Mouse (Mus musculus) heart, embryonic 13.5 days (tissue): ENCODE measurements around the gene Reln. TPM values are rescaled to one million over a fixed set of nuclear protein-coding genes. Genes with fewer than 3 reads are reported as not detected.

Experiments
- ATAC-seq: fragments of 200-750 bp; cut with Nextera tagmentation; 2 replicates; pipeline ENCODE4 v1.8.0; 2017; ENCODE audit warnings: moderate TSS enrichment; ENCODE audit not compliant: insufficient number of reproducible peaks, low FRiP score, low TSS enrichment; ENCODE audit errors: extremely low read depth
- H3K27ac ChIP-seq: fragments of 300-500 bp; sonication (generic); replicated peaks from 2 replicates; pipeline ENCODE4 v1.5.1; 2015; ENCODE audit warnings: moderate library complexity, mild to moderate bottlenecking, inconsistent platforms
- H3K27me3 ChIP-seq: fragments of 300-500 bp; sonication (generic); replicated peaks from 2 replicates; pipeline ENCODE4 v1.6.1; 2015; ENCODE audit warnings: mild to moderate bottlenecking, inconsistent platforms
- H3K36me3 ChIP-seq: fragments of 300-500 bp; sonication (generic); 2 replicates; pipeline ENCODE4 v1.6.1; 2015; ENCODE audit warnings: mild to moderate bottlenecking, inconsistent platforms
- H3K4me1 ChIP-seq: fragments of 300-500 bp; sonication (generic); 2 replicates; pipeline ENCODE4 v1.6.1; 2015; ENCODE audit warnings: inconsistent platforms
- H3K4me2 ChIP-seq: fragments of 300-500 bp; sonication (generic); 2 replicates; pipeline ENCODE4 v1.6.1; 2015; ENCODE audit warnings: inconsistent platforms, mild to moderate bottlenecking, moderate library complexity
- H3K4me3 ChIP-seq: fragments of 300-500 bp; sonication (generic); 2 replicates; pipeline ENCODE4 v1.5.1; 2015; ENCODE audit warnings: moderate library complexity, mild to moderate bottlenecking, inconsistent platforms
- H3K9ac ChIP-seq: fragments of 300-500 bp; sonication (generic); 2 replicates; pipeline ENCODE4 v1.6.1; 2015; ENCODE audit warnings: inconsistent platforms, mild to moderate bottlenecking, moderate library complexity
- H3K9me3 ChIP-seq: fragments of 300-500 bp; sonication (generic); 2 replicates; pipeline ENCODE4 v1.6.1; 2016; ENCODE audit warnings: inconsistent platforms
- WGBS: fragments of 180-500 bp; shearing (Covaris S2); methylation state at CpG from one replicate; pipeline ENCODE4 v1.1.7; 2015; ENCODE audit warnings: mixed read lengths; 5-methylcytosine and 5-hydroxymethylcytosine counted together
- polyA plus RNA-seq: library from polyadenylated mRNA; unstranded; fragments of >200 nt; fragmentation: Nextera tagmentation; extraction: Ambion mirVana; gene quantifications from 2 replicates; pipeline ENCODE4 v1.2.1, GENCODE M21; 2015

Reln gene
- polyA plus RNA-seq, 1 experiment from 2014 or later, result 2.5 TPM

- H3K4me2 ChIP-seq, result no peak overlapping the region
- no peak overlapping the region for H3K4me3 ChIP-seq
- H3K4me1 ChIP-seq, result no peaks in the 10 kb centered on the region
- no peak for ATAC-seq
- no peak overlapping the region for H3K27ac ChIP-seq
- H3K27me3 ChIP-seq, result no peaks in the 10 kb centered on the region
- no peaks in the 10 kb centered on the region for H3K36me3 ChIP-seq
- no peak overlapping the region for H3K9ac ChIP-seq
- WGBS, result 76% methylated on average over 6 of the region's 6 CpGs
- 0 out of 2 replicates have a peak, but pooled peaks cover 3% of the 10 kb centered on the region for H3K9me3 ChIP-seq
Observed at GRCm38 (mm10) chr5:21920310-21920709, 424.2 kb downstream of the Reln start.

GRCm38 (mm10) chr5:21919281-21919780 lies 425.2 kb downstream of the Reln start:
- H3K4me1 ChIP-seq, result no peaks in the 10 kb centered on the region
- no peak for ATAC-seq
- no peak overlapping the region for H3K4me3 ChIP-seq
- H3K4me2 ChIP-seq, result no peak overlapping the region
- H3K27ac ChIP-seq, result no peak overlapping the region
- 0 out of 2 replicates have a peak, but pooled peaks cover 3% of the 10 kb centered on the region for H3K9me3 ChIP-seq
- no peaks in the 10 kb centered on the region for H3K36me3 ChIP-seq
- 72% methylated on average over 4 of the region's 4 CpGs for WGBS
- no peaks in the 10 kb centered on the region for H3K27me3 ChIP-seq
- H3K9ac ChIP-seq, result no peak overlapping the region

GRCm38 (mm10) chr5:21915973-21916372 lies 428.5 kb downstream of the Reln start:
- Histone ChIP-seq H3K9ac (no peak overlapping the region), H3K4me3 (no peak overlapping the region), H3K4me2 (no peak overlapping the region), H3K27me3 (no peaks in the 10 kb centered on the region), H3K4me1 (no peaks in the 10 kb centered on the region), H3K36me3 (no peaks in the 10 kb centered on the region), H3K27ac (no peak overlapping the region), H3K9me3 (0 out of 2 replicates have a peak, but pooled peaks cover 3% of the 10 kb centered on the region)
- ATAC-seq, result no peak

GRCm38 (mm10) chr5:21914776-21915175 lies 429.7 kb downstream of the Reln start:
- H3K9me3 ChIP-seq, result 0 out of 2 replicates have a peak, but pooled peaks cover 3% of the 10 kb centered on the region
- H3K4me1 ChIP-seq, result no peaks in the 10 kb centered on the region
- H3K9ac ChIP-seq, result no peak overlapping the region
- no peak overlapping the region for H3K4me2 ChIP-seq
- no peaks in the 10 kb centered on the region for H3K27me3 ChIP-seq
- ATAC-seq, result no peak
- no peaks in the 10 kb centered on the region for H3K36me3 ChIP-seq
- WGBS, result 65% methylated on average over 3 of the region's 3 CpGs
- no peak overlapping the region for H3K27ac ChIP-seq
- no peak overlapping the region for H3K4me3 ChIP-seq

- no peak overlapping the region for H3K27ac ChIP-seq
- H3K27me3 ChIP-seq, result no peaks in the 10 kb centered on the region
- no peak for ATAC-seq
- no peak overlapping the region for H3K9ac ChIP-seq
- WGBS, result 84% methylated on average over 23 of the region's 23 CpGs
- H3K9me3 ChIP-seq, result 0 out of 2 replicates have a peak, but pooled peaks cover 3% of the 10 kb centered on the region
- no peak overlapping the region for H3K4me3 ChIP-seq
- no peak overlapping the region for H3K4me2 ChIP-seq
- H3K4me1 ChIP-seq, result no peaks in the 10 kb centered on the region
- H3K36me3 ChIP-seq, result no peaks in the 10 kb centered on the region
Observed at GRCm38 (mm10) chr5:21912835-21913530, 431.5 kb downstream of the Reln start.

- no peak overlapping the region for H3K4me3 ChIP-seq
- no peaks in the 10 kb centered on the region for H3K27me3 ChIP-seq
- H3K36me3 ChIP-seq, result no peaks in the 10 kb centered on the region
- no peak overlapping the region for H3K9ac ChIP-seq
- no peak overlapping the region for H3K27ac ChIP-seq
- 91% methylated on average over 12 of the region's 12 CpGs for WGBS
- H3K9me3 ChIP-seq, result no peaks in the 10 kb centered on the region
- H3K4me2 ChIP-seq, result no peak overlapping the region
- no peaks in the 10 kb centered on the region for H3K4me1 ChIP-seq
- ATAC-seq, result no peak
Observed at GRCm38 (mm10) chr5:21910726-21911125, 433.8 kb downstream of the Reln start.

GRCm38 (mm10) chr5:21909713-21910112 lies 434.8 kb downstream of the Reln start:
- no peak for ATAC-seq
- H3K4me1 ChIP-seq, result no peaks in the 10 kb centered on the region
- no peak overlapping the region for H3K27ac ChIP-seq
- no peaks in the 10 kb centered on the region for H3K27me3 ChIP-seq
- no peak overlapping the region for H3K4me2 ChIP-seq
- no peaks in the 10 kb centered on the region for H3K9me3 ChIP-seq
- 80% methylated on average over 3 of the region's 3 CpGs for WGBS
- H3K9ac ChIP-seq, result no peak overlapping the region
- no peak overlapping the region for H3K4me3 ChIP-seq
- no peaks in the 10 kb centered on the region for H3K36me3 ChIP-seq

- Histone ChIP-seq H3K4me1 (peaks cover 14% of the 10 kb centered on the region), H3K9me3 (no peaks in the 10 kb centered on the region), H3K36me3 (no peaks in the 10 kb centered on the region), H3K9ac (no peak overlapping the region), H3K27me3 (no peaks in the 10 kb centered on the region), H3K4me3 (no peak overlapping the region), H3K27ac (no peak overlapping the region), H3K4me2 (no peak overlapping the region)
- ATAC-seq, result no peak
- WGBS, result 61% methylated on average over 12 of the region's 12 CpGs
Observed at GRCm38 (mm10) chr5:21901411-21901810, 443.1 kb downstream of the Reln start.

GRCm38 (mm10) chr5:21900891-21901290 lies 443.6 kb downstream of the Reln start:
- Histone ChIP-seq H3K36me3 (no peaks in the 10 kb centered on the region), H3K4me3 (no peak overlapping the region), H3K4me1 (peaks cover 20% of the 10 kb centered on the region), H3K27me3 (no peaks in the 10 kb centered on the region), H3K4me2 (no peak overlapping the region), H3K9ac (no peak overlapping the region), H3K27ac (no peak overlapping the region), H3K9me3 (no peaks in the 10 kb centered on the region)
- ATAC-seq, result no peak
- 54% methylated on average over 6 of the region's 6 CpGs for WGBS

GRCm38 (mm10) chr5:21898875-21899274 lies 445.6 kb downstream of the Reln start:
- ATAC-seq, result no peak

GRCm38 (mm10) chr5:21896586-21896985 lies 447.9 kb downstream of the Reln start:
- no peaks in the 10 kb centered on the region for H3K36me3 ChIP-seq
- peak overlapping the region; percentile 39 for H3K4me2 ChIP-seq
- H3K27ac ChIP-seq, result no peak overlapping the region
- no peak for ATAC-seq
- no peaks in the 10 kb centered on the region for H3K27me3 ChIP-seq
- WGBS, result 42% methylated on average over 14 of the region's 14 CpGs
- H3K4me1 ChIP-seq, result peaks cover 22% of the 10 kb centered on the region
- H3K9me3 ChIP-seq, result no peaks in the 10 kb centered on the region
- H3K4me3 ChIP-seq, result no peak overlapping the region
- no peak overlapping the region for H3K9ac ChIP-seq

More at GRCm38 (mm10) chr5:21898875-21899274, 445.6 kb downstream of the Reln start:
- H3K27ac ChIP-seq, result no peak overlapping the region
- no peaks in the 10 kb centered on the region for H3K9me3 ChIP-seq
- no peak overlapping the region for H3K4me3 ChIP-seq
- H3K4me1 ChIP-seq, result peaks cover 22% of the 10 kb centered on the region
- H3K36me3 ChIP-seq, result no peaks in the 10 kb centered on the region
- H3K4me2 ChIP-seq, result no peak overlapping the region
- H3K27me3 ChIP-seq, result no peaks in the 10 kb centered on the region
- 75% methylated on average over 6 of the region's 6 CpGs for WGBS
- no peak overlapping the region for H3K9ac ChIP-seq

GRCm38 (mm10) chr5:21894168-21894567 lies 450.3 kb downstream of the Reln start:
- WGBS, result 83% methylated on average over 3 of the region's 3 CpGs
- Histone ChIP-seq H3K27ac (no peak overlapping the region), H3K4me2 (no peak overlapping the region), H3K9me3 (no peaks in the 10 kb centered on the region), H3K27me3 (no peaks in the 10 kb centered on the region), H3K4me3 (no peak overlapping the region), H3K9ac (no peak overlapping the region), H3K4me1 (peaks cover 11% of the 10 kb centered on the region), H3K36me3 (no peaks in the 10 kb centered on the region)
- no peak for ATAC-seq
